8 mouse cellular contexts compared by ENCODE assay signal in the genomic region with DNA sequence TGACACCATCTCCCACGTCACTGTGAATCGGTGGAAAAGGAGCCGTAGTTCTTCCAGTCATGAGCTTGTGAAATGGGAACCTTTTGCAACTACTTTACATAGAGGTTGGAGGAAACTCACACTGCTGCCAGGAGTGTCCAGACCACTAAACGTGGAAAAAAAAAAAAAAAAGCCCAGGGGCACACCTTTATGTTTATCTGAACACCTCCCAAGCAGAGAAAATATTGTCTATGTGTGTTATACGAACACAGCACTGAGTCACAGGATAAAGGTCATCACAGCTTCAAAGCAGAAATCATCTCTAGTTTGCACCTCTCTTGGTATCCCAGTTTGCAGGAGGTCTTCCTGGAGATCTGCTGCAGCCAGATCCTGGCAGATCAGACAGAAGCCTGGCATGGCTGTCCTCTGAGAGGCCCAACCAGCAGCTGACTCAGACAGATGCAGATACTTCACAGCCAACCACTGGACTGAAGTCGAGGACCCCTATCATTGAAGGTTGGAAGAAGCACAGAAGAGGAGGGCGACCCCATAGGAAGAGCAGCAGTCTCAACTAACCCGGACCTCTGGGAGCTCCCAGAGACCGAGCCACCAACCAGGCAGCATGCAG. TPM values are rescaled to one million over a fixed set of nuclear protein-coding genes. Genes with fewer than 3 reads are reported as not detected.
DNase-seq lines count a peak whose midpoint lies in the region; ATAC-seq lines count a peak whose summit lies in the region.

No protein-coding gene starts in this region.

- no peak overlapping the region; the same call in 1 of the 2 replicates for H3K9ac ChIP-seq in heart, embryonic 11.5 days (ENCODE audit: low read depth, low read length)
- H3K9ac ChIP-seq in hindbrain, embryonic 11.5 days (ENCODE audit: low read depth, low read length), result no peak overlapping the region
- H3K9ac ChIP-seq in midbrain, embryonic 11.5 days (ENCODE audit: low read length), result no peak overlapping the region

- no peaks in the 10 kb centered on the region for H3K36me3 ChIP-seq in heart, embryonic 11.5 days (ENCODE audit: control insufficient read depth, insufficient read depth, low read length)
- no peaks in the 10 kb centered on the region for H3K36me3 ChIP-seq in hindbrain, embryonic 11.5 days (ENCODE audit: control insufficient read depth, insufficient read depth, low read length)
- H3K36me3 ChIP-seq in midbrain, embryonic 11.5 days (ENCODE audit: control insufficient read depth, insufficient read depth, low read length), result no peaks in the 10 kb centered on the region

- no peak for ATAC-seq in heart, embryonic 11.5 days (replicated peaks; ENCODE audit: insufficient number of reproducible peaks, low FRiP score, low TSS enrichment)
- no peak for ATAC-seq in hindbrain, embryonic 11.5 days (ENCODE audit: low FRiP score)
- no peak for ATAC-seq in midbrain, embryonic 11.5 days (ENCODE audit: low FRiP score)

- peak overlapping the region; percentile 80 for H3K4me2 ChIP-seq in heart, embryonic 11.5 days
- peak overlapping the region; percentile 93; the same call in 1 of the 2 replicates for H3K4me2 ChIP-seq in hindbrain, embryonic 11.5 days (replicated peaks; ENCODE audit: low read depth, low read length)
- H3K4me2 ChIP-seq in midbrain, embryonic 11.5 days, result peak overlapping the region; percentile 80

- H3K4me1 ChIP-seq in heart, embryonic 11.5 days (ENCODE audit: control insufficient read depth, insufficient read depth, low read length), result no peaks in the 10 kb centered on the region
- H3K4me1 ChIP-seq in hindbrain, embryonic 11.5 days (replicated peaks; ENCODE audit: control insufficient read depth, insufficient read depth, low read length), result no peaks in the 10 kb centered on the region
- no peaks in the 10 kb centered on the region for H3K4me1 ChIP-seq in midbrain, embryonic 11.5 days (ENCODE audit: control insufficient read depth, insufficient read depth, low read length)

- H3K27ac ChIP-seq in heart, embryonic 11.5 days (ENCODE audit: low read depth, low read length), result no peak overlapping the region
- H3K27ac ChIP-seq in hindbrain, embryonic 11.5 days (ENCODE audit: low read depth, low read length), result no peak overlapping the region
- no peak overlapping the region for H3K27ac ChIP-seq in midbrain, embryonic 11.5 days (ENCODE audit: low read depth, low read length)

- 0 out of 2 replicates have a peak, but pooled peaks cover 2% of the 10 kb centered on the region for H3K27me3 ChIP-seq in heart, embryonic 11.5 days (ENCODE audit: control insufficient read depth, insufficient read depth, low read length)
- no peaks in the 10 kb centered on the region; the same call in 1 of the 2 replicates for H3K27me3 ChIP-seq in hindbrain, embryonic 11.5 days (ENCODE audit: control insufficient read depth, insufficient read depth, low read length)
- H3K27me3 ChIP-seq in midbrain, embryonic 11.5 days (ENCODE audit: control insufficient read depth, insufficient read depth, low read length), result peaks cover 7% of the 10 kb centered on the region; the same call in 1 of the 2 replicates

- peak overlapping the region; percentile 45 for H3K4me3 ChIP-seq in heart, embryonic 11.5 days (ENCODE audit: low read depth, low read length)
- H3K4me3 ChIP-seq in hindbrain, embryonic 11.5 days (ENCODE audit: low read depth, low read length), result no peak overlapping the region
- H3K4me3 ChIP-seq in midbrain, embryonic 11.5 days (ENCODE audit: low read depth, low read length), result no peak overlapping the region

- no peaks in the 10 kb centered on the region for H3K9me3 ChIP-seq in heart, embryonic 11.5 days (replicated peaks; ENCODE audit: control insufficient read depth, low read length)
- no peaks in the 10 kb centered on the region for H3K9me3 ChIP-seq in hindbrain, embryonic 11.5 days (ENCODE audit: control insufficient read depth, low read length)
- H3K9me3 ChIP-seq in midbrain, embryonic 11.5 days (ENCODE audit: control insufficient read depth, low read length), result no peaks in the 10 kb centered on the region

- 42% methylated on average over 9 of the region's 9 CpGs for WGBS in heart, embryonic 11.5 days (ENCODE audit: insufficient replicate concordance)
- 57% methylated on average over 9 of the region's 9 CpGs for WGBS in hindbrain, embryonic 11.5 days
- WGBS in midbrain, embryonic 11.5 days, result 61% methylated on average over 9 of the region's 9 CpGs

- DNase-seq in heart, adult 18-20 months, result no peak
- peak; percentile 57 for DNase-seq in cerebellum, adult 9-10 months
- no peak for DNase-seq in hindbrain, embryonic 11.5 days (ENCODE audit: low spot score)
- no peak for DNase-seq in midbrain, embryonic 11.5 days (ENCODE audit: low spot score, missing footprints)
- no peak for DNase-seq in MN1 (ENCODE audit: low spot score)
- no peak for DNase-seq in frontal cortex, postnatal 10 days (ENCODE audit: low spot score in 2 of 2)
- DNase-seq in gastrocnemius, adult 18-20 months (ENCODE audit: low spot score), result no peak

RNA-seq across cellular contexts. Expression of gene Sptssb, which starts 2.2 kb away (rescaled TPM):
- 0.89 and 0.99 TPM in 2 replicates for polyA plus RNA-seq in heart, embryonic 11.5 days (2014; fragmentation: Nextera tagmentation; extraction: Ambion mirVana)
- total RNA-seq in heart, adult 18-20 months (2021), result not detected
- 0.11 TPM in 1 of 2 replicates, not detected in the other for polyA plus RNA-seq in hindbrain, embryonic 11.5 days (2014; fragmentation: Nextera tagmentation; extraction: Ambion mirVana)
- 0.29 and 0.34 TPM in 2 replicates for polyA plus RNA-seq in midbrain, embryonic 11.5 days (2014; fragmentation: Nextera tagmentation; extraction: Ambion mirVana)
- not detected for total RNA-seq in gastrocnemius, adult 18-20 months (2021)
